Mouse (Mus musculus) adrenal gland, postnatal 14 days (tissue): ENCODE measurements around the gene Tom1l2. TPM values are rescaled to one million over a fixed set of nuclear protein-coding genes. Genes with fewer than 3 reads are reported as not detected.

Experiments used
- DNase-seq: peaks from one replicate; pipeline ENCODE4 v3.0.0; 2021; ENCODE audit warnings: mixed read lengths
- total RNA-seq: library from RNA; stranded (reverse); gene quantifications from 2 replicates; pipeline ENCODE4 v1.2.3, GENCODE M21; 2021

The Tom1l2 gene
- total RNA-seq, 1 experiment from 2014 or later, result 55.9 TPM

DNA sequence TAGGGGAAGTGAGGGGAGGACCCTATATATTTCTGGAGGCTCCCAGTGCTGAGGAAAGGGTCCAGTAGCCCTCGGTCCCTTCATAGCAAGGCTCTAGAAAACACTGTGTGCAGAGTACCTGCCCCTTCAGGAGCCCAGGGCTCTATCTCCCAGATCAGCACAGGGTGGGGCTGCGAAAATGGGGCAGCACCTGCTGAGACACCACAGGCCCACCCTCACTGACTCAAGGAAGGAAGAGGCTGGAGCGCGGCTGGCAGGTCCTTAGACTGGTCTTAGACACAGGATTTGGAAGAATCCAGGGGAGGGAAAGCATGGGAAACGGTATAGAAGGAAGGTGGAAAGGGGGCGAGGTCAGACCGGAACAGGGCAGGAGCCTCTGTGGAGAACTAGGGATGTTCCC, 122.2 kb downstream of the Tom1l2 start:
- DNase-seq, result no peak

DNA sequence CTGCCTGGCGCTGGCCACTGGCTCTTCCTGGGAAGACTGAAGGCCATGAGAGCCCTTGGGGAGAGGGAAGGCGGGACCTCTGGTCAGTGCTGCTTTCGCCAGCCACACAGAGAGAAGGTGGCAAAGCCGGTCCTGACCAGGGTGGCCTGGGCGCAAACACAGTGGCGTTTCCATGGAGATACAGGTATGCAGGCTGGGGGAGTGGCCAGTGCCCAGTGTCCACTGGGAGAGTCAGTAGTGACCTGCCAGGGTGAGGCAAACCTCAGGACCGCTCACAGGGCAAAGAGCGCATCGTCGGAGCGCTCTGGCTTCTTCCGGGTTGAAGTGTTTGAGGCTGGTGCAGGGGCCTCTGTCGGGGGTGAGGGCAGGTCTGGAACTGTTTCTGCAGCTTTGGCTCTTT, 122.9 kb downstream of the Tom1l2 start:
- DNase-seq, result no peak

- DNase-seq, result no peak
These were observed 124.2 kb downstream of the Tom1l2 start for GRCm38 (mm10) chr11:60228525-60228924.

DNA sequence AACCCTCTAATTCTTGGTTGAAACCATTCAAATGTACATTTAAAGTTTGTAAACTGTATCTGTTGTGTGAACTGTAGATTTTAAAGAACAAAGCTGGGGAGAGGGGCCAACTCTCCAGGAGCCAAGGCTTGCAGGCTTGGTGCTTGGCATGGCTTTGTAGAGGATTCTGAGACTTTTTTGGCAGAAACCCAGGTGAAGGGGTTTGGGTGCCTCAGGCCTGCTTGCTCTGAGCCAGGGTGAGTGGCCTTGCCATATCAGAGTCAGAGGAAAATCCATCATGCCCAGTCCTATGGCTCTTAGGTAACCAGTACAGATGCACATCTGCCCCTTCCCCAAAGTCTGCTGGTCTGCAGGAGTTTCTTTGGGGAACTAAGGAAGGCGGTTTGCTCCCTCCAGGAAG, 126.8 kb downstream of the Tom1l2 start:
- peak; percentile 67 for DNase-seq

DNA sequence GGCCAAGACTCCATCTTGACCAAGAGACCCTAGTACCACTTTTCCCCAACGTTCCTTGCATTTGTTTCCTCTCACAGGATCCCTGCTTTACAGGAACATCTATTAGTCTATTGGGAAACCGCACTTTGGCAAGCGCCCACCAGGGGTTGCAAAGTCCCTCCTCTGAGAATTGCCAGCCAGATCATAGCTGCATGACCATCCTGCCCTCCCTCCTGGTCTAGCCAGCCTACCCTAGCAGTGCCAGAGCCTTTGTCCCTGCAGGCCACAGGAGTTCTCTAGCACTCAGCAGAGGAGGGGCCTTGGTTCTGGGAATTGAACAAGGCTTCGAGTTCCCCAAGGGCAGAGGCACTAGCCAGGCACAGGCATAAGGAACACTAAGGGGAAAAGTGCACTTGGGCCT, 128.0 kb downstream of the Tom1l2 start:
- DNase-seq, result peak; percentile 87

DNA sequence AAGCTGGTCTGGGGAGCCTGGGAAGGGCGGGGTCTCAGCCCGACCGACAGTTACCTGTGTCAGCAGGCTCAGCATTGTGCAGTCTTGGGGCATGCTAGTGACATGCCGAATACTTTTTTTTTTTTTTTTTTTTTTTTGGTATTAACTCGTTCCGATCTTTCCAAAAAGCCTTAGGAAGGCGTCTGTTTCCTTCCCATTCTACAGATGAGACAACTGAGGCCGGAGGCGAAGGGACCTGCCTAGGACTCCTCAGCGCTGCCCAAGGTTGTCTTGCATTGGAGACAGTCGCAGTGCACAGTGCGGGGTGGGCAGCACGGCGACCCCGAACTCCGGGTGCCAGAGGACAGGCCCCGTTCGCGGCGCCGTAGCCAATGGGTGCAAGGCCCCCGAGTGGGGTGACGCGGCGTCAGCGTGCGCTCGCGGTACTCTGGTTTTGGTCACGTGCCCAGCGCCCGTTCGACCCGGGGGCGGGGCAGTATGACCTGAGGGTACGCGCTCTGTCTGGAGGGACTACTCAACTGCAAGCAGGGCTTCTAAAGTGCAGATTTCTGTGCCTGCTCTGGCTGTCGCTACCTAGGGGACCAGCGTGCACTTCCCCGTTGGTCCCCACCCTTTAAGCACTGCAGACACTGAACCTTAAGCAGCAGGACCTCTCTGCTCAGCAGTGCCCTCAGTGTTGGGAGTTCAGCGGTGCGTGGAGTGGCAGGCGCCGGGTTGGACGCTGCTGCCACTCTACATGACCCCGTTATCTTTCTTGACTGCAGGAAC, 130.1 kb downstream of the Tom1l2 start, which contains the start of gene Srebf1:
Gene Srebf1 (minus strand): TSS at position 113 of the 768 bp plus-strand sequence.
- DNase-seq, result peak; percentile 93

- DNase-seq, result no peak
These were observed 130.6 kb downstream of the Tom1l2 start for GRCm38 (mm10) chr11:60222085-60222468.

DNA sequence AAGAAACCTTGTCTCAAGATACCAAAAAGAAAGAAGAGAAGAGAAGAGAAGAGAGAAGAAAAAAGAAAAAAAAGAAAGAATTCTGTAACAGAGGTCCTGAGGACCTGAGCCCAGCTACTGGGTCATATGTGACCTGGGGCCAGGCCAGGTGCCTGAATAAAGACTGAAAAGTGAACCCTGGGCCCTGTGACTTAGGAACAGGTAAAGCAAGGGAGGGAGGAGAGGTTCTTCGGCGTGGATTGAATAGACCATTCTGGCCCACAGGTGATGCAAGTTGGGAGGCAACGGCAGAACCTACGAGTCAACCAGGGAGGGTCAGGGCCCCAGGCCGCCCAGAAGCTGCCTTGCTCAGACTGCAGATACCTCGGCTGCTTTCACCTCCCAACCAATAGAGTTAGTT, 131.3 kb downstream of the Tom1l2 start:
- DNase-seq, result no peak

DNA sequence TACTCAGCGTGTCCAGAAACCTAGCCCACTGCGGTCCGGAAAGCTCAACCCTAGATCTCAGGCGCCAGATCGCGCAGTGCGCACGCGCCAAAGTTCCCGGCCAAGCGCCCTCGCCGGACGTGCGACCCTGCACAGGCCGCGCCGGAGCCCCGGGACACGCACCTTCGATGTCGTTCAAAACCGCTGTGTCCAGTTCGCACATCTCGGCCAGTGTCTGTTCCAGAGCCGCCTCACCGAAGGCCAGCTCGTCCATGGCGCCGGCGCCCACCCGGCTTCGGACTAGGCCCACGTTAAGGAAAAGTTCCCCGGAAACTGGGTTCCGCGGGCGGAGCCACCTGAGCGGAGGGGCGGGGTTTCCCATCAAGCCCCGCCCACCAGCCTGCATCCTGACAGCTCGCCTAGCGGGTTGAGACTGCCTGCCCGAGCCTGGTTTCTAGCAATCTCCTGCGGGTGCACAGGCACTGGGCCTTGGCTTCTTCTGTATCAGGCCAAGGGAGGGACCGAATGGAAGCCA, 132.4 kb downstream of the Tom1l2 start:
- DNase-seq, result peak; percentile 96

DNA sequence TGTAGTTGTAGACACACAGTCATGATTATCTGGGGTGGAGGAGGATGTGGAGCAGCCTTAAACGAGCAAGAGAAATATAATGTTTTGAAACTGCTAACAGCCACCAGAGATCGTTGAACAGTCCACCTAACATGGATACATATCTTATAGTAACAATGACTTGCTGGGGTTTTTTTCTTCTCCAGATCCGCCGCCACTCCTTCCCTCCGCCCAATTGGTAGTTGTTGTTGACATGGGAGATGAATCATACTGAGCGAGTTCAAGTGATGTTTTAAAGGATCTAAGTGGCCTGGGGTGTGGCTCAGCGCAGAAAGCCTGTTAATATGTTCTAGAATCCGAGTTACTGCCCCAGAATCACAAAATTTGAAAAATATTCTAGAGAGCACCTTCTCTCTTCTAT, 133.1 kb downstream of the Tom1l2 start:
- DNase-seq, result peak; percentile 50

GRCm38 (mm10) chr11:60217467-60217866, 135.2 kb downstream of the Tom1l2 start:
- no peak for DNase-seq

DNA sequence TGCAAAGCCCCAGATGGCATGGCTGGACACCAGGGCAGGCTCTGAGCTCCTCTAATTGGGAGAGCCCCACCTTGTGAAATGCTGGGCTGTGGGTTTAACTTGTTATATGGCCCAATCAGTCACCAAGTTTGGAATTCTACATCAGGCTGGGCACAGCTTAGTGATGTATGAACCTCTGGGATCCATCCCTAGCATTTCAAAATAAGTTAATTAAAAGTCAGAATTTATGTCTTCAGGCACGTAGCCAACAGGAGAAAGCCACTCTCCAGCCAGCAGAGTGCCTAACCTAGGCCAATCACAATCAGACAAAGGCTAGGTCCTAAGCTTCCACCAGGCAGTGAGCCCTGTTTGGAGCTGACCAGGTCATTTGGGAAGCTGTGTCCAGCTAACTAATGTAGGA, 136.0 kb downstream of the Tom1l2 start:
- DNase-seq, result no peak

- peak; percentile 62 for DNase-seq
These were observed 139.4 kb downstream of the Tom1l2 start for GRCm38 (mm10) chr11:60213266-60213665.

DNA sequence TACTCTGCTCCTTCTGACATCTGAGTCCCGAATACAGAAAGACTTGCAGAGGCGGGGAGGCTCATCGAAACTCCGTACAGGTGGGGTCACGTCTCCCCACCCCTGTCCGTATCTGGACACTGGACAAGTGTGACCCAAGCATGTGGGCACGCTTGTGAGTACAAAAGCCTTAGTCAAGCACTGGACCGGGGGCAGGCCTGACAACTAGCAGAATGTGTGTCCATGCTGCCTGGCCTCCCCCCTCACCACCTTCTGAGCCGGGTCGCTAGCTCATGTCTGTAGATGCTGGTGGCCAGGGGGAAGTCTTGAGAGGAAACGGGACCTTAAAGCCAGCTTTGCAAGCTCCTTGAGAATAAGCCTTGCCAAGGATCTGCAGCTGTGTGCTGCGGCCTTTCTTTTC, 140.9 kb downstream of the Tom1l2 start:
- no peak for DNase-seq

GRCm38 (mm10) chr11:60211152-60211551, 141.6 kb downstream of the Tom1l2 start:
- no peak for DNase-seq

GRCm38 (mm10) chr11:60210305-60210724, 142.4 kb downstream of the Tom1l2 start:
- DNase-seq, result peak; percentile 98

- DNase-seq, result no peak
These were observed 142.8 kb downstream of the Tom1l2 start for GRCm38 (mm10) chr11:60209933-60210249.

DNA sequence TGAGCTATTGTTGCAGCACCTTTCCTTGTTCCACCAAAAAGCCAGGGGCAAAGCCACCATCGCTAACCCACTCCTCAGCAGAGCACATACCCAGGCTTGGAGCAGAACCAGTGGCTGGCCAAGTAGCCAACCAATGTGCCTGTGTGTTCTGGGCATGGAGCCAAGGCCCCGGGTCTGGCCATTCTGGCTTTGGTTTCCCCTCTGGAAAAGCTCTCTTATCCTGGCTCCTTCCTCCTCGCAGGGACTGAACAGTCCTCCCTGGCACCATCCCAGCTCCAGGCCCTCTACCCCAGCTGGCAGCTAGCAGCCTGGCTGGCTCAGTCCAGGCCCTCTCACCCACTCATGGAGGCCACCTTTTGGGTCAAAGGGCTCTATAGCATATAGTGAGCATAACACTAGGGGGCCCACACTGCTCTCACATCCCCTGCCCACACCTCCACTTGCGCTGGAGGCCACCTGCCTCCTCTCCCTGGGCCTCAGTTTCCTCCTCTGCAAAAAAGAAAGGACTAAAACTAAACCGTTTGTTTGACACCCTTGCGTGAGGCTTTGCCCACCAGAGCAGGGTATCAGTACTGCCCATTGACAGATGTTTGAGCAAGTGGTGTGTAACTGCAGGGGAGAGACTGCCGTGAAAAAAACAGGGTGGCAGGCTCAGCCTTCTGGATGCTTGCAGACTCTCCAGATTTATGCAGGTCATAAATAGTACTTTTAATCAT, 143.3 kb downstream of the Tom1l2 start:
- DNase-seq, result peak; percentile 89

DNA sequence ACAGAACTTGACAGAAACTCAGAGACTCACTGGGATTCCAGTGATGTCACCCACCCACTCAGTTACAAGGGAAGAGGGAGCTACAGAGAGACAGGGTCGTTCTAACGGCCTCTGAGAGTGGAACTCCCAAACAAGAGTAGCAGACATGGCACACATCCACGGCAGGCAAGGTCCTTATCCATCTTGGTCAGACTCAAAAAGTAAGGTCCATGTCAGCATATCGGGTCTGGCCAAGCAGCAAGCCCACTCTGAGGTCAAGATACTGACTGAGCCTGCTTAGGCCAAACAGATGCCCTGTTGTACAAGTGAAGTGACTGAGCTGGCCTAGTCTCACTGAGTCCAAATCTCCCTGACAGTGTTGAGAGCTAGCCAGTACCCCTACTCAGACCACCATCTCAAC, 144.0 kb downstream of the Tom1l2 start:
- DNase-seq, result no peak

- no peak for DNase-seq
These were observed 144.5 kb downstream of the Tom1l2 start for GRCm38 (mm10) chr11:60208201-60208600.

DNA sequence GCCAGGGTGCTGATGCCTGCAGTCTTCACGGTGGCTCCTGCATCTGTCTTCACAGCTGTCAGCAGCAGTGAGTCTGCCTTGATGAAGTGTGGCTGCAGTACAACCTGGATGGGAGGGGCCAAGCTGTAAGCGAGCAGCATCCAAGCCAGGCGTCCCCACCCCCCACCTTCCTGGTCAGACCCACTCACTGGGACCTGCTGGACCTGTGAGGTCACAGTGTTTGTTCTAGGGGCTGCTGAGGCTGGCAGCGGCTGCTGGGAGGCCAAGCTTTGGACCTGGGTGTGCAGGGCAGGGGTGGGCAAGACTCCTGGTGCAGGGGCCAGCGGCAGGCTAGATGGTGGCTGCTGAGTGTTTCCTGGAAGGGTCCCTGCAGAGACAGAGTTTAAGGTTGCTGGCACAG, 146.5 kb downstream of the Tom1l2 start:
- DNase-seq, result no peak

GRCm38 (mm10) chr11:60205026-60205425, 147.7 kb downstream of the Tom1l2 start:
- DNase-seq, result no peak
